Mouse (Mus musculus): ENCODE measurements at regions not wholly inside any gene's neighbourhood (a gene's known extent, or its start where the extent isn't known, plus 50 kb on each side); places are given as distances from the start of the nearest gene placed in this dataset.

DNA sequence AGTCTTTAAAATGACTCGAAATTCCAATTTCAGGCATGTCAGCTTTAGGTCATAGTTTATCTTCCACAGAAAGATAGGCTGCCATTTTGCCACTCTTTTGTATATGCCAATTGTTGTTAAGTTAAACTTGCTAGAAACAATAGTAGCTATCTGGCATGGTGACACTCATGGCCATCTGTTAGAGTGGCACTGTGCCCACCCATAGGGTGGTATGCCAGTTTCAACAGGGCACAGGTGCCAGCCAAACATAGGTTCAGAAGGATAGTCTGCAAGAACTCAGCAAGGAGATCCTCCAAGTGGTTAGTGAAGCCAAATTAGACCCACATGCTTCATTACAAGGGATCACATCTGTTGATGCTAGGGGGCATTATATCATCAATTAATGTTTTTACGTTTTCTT is 135.8 kb upstream of the Gm6812 start:
- DNase-seq (ENCODE audit: low spot score in 2 of 2): no peak

GRCm38 (mm10) chrX:69009190-69009589 is 116.3 kb upstream of the Gm6812 start:
- DNase-seq (ENCODE audit: low spot score in 2 of 2): peak in 1 of 2 experiments; percentile 2

- DNase-seq (ENCODE audit: low spot score in 2 of 2): peak in 1 of 2 experiments; percentile 21
Measured at GRCm38 (mm10) chrX:69007986-69008385, 115.1 kb upstream of the Gm6812 start.
